Mouse (Mus musculus) embryonic facial prominence, embryonic 14.5 days (tissue): ENCODE measurements around the gene Fndc8. TPM values are rescaled to one million over a fixed set of nuclear protein-coding genes. Genes with fewer than 3 reads are reported as not detected.
A peak's percentile ranks its signal among the peaks of the same experiment; 100 is the strongest.

Source experiments
- ATAC-seq: fragments of 200-750 bp; cut with Nextera tagmentation; 2 replicates; pipeline ENCODE4 v1.8.0; 2017; ENCODE audit warnings: low read depth, moderate number of reproducible peaks, moderate TSS enrichment
- DNase-seq: peaks from one replicate; pipeline ENCODE4 v3.0.0-alpha.2; 2015; ENCODE audit warnings: low spot score
- H3K27ac ChIP-seq: fragments of 300-500 bp; sonication (generic); replicated peaks from 2 replicates; pipeline ENCODE4 v1.5.1; 2014; ENCODE audit warnings: low read depth, mild to moderate bottlenecking, low read length, moderate library complexity
- H3K27me3 ChIP-seq: fragments of 300-500 bp; sonication (generic); replicated peaks from 2 replicates; pipeline ENCODE4 v1.6.1; 2014; ENCODE audit warnings: low read length; ENCODE audit not compliant: control insufficient read depth, insufficient read depth
- H3K36me3 ChIP-seq: fragments of 300-500 bp; sonication (generic); 2 replicates; pipeline ENCODE4 v1.6.1; 2014; ENCODE audit warnings: low read length, mixed read lengths; ENCODE audit not compliant: control insufficient read depth, insufficient read depth
- H3K4me1 ChIP-seq: fragments of 300-500 bp; sonication (generic); 2 replicates; pipeline ENCODE4 v1.6.1; 2014; ENCODE audit warnings: antibody characterized with exemption, low read length; ENCODE audit not compliant: control insufficient read depth, insufficient read depth
- H3K4me2 ChIP-seq: fragments of 300-500 bp; sonication (generic); 2 replicates; pipeline ENCODE4 v1.6.1; 2014; ENCODE audit warnings: low read depth, mild to moderate bottlenecking, low read length, moderate library complexity, mixed read lengths
- H3K4me3 ChIP-seq: fragments of 300-500 bp; sonication (generic); 2 replicates; pipeline ENCODE4 v1.5.1; 2014; ENCODE audit warnings: low read depth, mild to moderate bottlenecking, low read length
- H3K9ac ChIP-seq: fragments of 300-500 bp; sonication (generic); 2 replicates; pipeline ENCODE4 v1.6.1; 2014; ENCODE audit warnings: low read depth, mild to moderate bottlenecking, low read length, moderate library complexity, mixed read lengths
- H3K9me3 ChIP-seq: fragments of 300-500 bp; sonication (generic); 2 replicates; pipeline ENCODE4 v1.6.1; 2016; ENCODE audit warnings: low read length; ENCODE audit not compliant: control insufficient read depth
- WGBS: fragments of 180-500 bp; shearing (Covaris S2); extraction: QIAGEN DNeasy Blood & Tissue Kit; methylation state at CpG from one replicate; pipeline ENCODE4 v1.1.7; 2014; 5-methylcytosine and 5-hydroxymethylcytosine counted together
- polyA plus RNA-seq: library from polyadenylated mRNA; unstranded; fragments of >200 nt; fragmentation: Nextera tagmentation; extraction: Ambion mirVana; gene quantifications from 2 replicates; pipeline ENCODE4 v1.2.1, GENCODE M21; 2014

Gene Fndc8
- polyA plus RNA-seq, 1 experiment from 2014 or later: 0.47 TPM

DNA sequence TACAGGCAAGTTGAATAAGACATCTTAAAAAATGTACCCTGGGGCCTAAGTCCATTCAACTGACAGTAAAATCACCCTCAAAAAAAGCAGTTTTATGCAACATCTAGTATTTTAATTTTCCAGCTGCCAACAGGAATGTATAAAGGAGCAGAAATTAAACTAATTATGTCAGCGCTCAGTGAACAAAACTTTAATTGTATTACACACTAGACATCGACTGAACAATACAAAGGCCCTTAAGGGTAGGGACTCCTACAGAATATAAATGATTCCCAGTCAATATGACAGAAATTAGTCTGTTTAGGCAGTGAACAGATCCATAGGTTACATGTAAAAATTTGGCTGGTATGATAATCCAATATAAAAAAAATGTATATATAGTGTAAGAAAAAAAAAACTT is 28.9 kb upstream of the Fndc8 start:
- Histone ChIP-seq H3K4me1 (no peaks in the 10 kb centered on the region), H3K4me2 (no peak overlapping the region), H3K27me3 (no peaks in the 10 kb centered on the region), H3K9ac (no peak overlapping the region), H3K9me3 (no peaks in the 10 kb centered on the region), H3K36me3 (no peaks in the 10 kb centered on the region), H3K4me3 (no peak overlapping the region), H3K27ac (no peak overlapping the region)
- 64% methylated on average over 2 of the region's 2 CpGs for WGBS
- no peak for DNase-seq
- no peak for ATAC-seq

DNA sequence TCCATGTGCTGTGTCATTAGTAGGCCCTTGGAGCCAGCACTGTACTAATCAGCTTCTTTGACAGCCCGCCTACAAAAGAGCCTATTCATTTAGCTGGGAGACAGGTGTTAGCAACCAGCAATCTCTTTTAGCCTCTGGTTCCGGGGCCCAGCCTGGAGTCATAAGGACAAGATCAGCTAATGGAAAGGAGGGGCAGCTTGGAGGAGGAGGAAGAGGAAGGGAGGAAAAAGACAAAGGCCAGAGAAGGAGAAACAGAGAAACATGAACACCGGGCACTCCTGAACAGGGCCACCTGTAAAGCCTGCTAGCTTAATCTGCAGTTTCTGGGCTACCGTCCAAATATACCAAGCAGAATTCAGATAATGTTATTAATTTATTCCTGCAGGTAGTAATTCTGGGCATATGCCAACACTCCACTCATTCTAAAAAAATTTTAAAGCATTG is 28.4 kb upstream of the Fndc8 start:
- Histone ChIP-seq H3K4me2 (no peak overlapping the region), H3K4me3 (no peak overlapping the region), H3K9me3 (no peaks in the 10 kb centered on the region), H3K36me3 (no peaks in the 10 kb centered on the region), H3K27ac (no peak overlapping the region), H3K9ac (no peak overlapping the region), H3K27me3 (no peaks in the 10 kb centered on the region), H3K4me1 (no peaks in the 10 kb centered on the region)
- peak; percentile 29 for DNase-seq
- peak; percentile 55; the same call in 1 of the 2 replicates for ATAC-seq
- 40% methylated on average over 4 of the region's 4 CpGs for WGBS

DNA sequence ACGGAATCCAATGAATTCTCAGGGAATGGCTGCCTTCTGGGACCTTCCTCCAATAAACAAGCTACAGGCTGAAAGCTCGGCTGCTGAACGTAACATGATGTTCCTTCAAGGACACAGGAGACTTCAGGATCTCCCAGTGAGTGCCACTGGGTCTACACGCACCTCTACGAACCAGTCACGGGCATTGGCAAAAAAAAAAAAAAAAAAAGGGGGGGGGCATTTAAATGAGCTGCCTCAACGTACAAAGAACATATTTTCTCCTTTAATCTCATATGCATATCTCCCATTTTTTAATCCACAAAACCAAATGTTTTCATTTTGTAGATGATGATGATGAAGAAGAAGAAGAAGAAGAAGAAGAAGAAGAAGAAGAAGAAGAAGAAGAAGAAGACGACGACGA is 26.0 kb upstream of the Fndc8 start:
- DNase-seq (no peak), ATAC-seq (no peak)
- Histone ChIP-seq H3K27ac (no peak overlapping the region), H3K9ac (no peak overlapping the region), H3K27me3 (no peaks in the 10 kb centered on the region), H3K36me3 (no peaks in the 10 kb centered on the region), H3K4me2 (no peak overlapping the region), H3K4me1 (no peaks in the 10 kb centered on the region), H3K4me3 (no peak overlapping the region), H3K9me3 (no peaks in the 10 kb centered on the region)
- WGBS: 74% methylated on average over 10 of the region's 10 CpGs

- Histone ChIP-seq H3K4me2 (no peak overlapping the region), H3K27ac (no peak overlapping the region), H3K36me3 (no peaks in the 10 kb centered on the region), H3K4me1 (no peaks in the 10 kb centered on the region), H3K4me3 (no peak overlapping the region), H3K9me3 (no peaks in the 10 kb centered on the region), H3K9ac (no peak overlapping the region), H3K27me3 (no peaks in the 10 kb centered on the region)
- 42% methylated on average over 7 of the region's 7 CpGs for WGBS
- ATAC-seq: no peak
- no peak for DNase-seq
These were observed 24.9 kb upstream of the Fndc8 start for GRCm38 (mm10) chr11:82866850-82867564.

GRCm38 (mm10) chr11:82867956-82868355 is 24.0 kb upstream of the Fndc8 start:
- H3K9me3 ChIP-seq: no peaks in the 10 kb centered on the region
- DNase-seq: no peak
- H3K36me3 ChIP-seq: no peaks in the 10 kb centered on the region
- H3K27ac ChIP-seq: no peak overlapping the region
- no peak overlapping the region for H3K4me2 ChIP-seq
- no peak for ATAC-seq
- no peak overlapping the region for H3K9ac ChIP-seq
- H3K4me3 ChIP-seq: no peak overlapping the region
- H3K4me1 ChIP-seq: no peaks in the 10 kb centered on the region
- H3K27me3 ChIP-seq: no peaks in the 10 kb centered on the region
- WGBS: 83% methylated on average over 5 of the region's 5 CpGs

DNA sequence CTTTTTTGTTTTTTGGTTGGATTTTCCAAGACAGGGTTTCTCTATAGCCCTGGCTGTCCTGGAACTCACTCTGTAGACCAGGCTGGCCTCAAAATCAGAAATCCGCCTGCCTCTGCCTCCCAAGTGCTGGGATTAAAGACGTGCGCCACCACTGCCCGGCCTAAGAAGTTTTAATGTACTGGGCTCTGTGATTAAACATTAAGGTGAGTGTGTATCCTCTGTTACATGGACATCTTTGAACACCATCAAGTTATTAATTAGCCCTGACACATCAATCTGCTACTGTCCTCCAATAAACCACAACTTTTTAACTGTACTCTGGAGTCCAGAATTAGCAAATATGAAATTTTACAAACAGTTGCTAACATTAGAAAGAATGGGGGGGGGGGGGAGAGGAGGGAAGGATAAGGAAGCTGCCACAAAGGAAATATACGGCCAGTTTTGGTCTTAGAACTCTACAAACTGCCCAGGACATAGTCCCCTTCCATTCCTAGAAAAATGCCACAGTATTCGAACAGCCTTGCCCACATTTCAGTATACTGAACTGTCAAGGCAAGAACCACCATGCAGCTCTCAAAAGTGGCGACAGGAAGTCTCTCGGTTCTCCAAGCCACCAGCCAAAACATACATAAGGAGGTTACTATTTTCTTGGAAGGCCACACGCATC is 22.3 kb upstream of the Fndc8 start:
- Histone ChIP-seq H3K4me3 (peak overlapping the region; percentile 81), H3K36me3 (no peaks in the 10 kb centered on the region), H3K27ac (no peak overlapping the region), H3K27me3 (no peaks in the 10 kb centered on the region), H3K4me1 (no peaks in the 10 kb centered on the region), H3K4me2 (peak overlapping the region; percentile 83), H3K9ac (peak overlapping the region; percentile 74; the same call in 1 of the 2 replicates), H3K9me3 (no peaks in the 10 kb centered on the region)
- ATAC-seq: no peak
- DNase-seq: no peak
- WGBS: 67% methylated on average over 9 of the region's 9 CpGs

DNA sequence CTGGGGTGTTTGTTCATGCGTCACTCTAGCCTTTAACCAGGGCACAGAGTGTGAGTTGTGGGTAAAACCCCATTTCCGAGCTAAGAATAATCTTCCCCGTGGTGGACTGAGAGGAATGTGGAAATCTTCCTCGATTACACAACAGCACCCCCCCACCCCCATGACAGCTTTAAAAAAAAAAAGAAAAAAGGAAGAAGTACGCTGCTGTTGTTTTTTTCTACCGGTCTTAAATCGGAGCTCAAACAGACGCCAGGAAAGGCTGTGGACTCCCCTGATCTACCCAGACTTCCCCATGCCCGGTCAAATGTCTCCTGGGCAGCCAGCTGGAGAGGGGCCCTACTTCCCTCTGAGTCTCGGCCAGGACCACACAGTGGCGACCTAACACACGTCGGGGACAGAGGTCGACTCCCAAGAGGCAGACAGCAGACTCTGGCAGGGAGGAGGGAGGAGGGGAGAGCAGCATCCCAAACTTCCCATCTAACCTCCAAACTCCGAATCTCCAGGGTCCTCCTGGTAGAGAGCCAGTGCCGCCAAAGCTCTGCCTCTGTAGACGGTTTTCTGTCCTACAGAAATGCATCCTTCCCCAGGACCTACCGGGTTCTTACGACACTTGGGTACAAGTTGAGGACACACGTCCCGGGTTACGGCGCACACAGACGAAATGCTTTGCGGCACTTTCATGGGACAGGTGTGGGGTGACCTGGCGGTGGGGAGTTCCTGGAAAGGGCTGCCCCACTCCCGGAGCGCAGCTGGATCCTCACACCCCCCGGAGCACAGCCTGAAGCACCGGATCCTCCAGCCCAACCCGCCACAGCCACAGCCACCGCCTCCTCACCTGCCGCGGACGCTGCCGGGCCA is 21.5 kb upstream of the Fndc8 start:
- Histone ChIP-seq H3K36me3 (no peaks in the 10 kb centered on the region), H3K4me2 (peak overlapping the region; percentile 83), H3K9ac (peak overlapping the region; percentile 74), H3K27me3 (no peaks in the 10 kb centered on the region), H3K27ac (peak overlapping the region; percentile 52; the same call in 1 of the 2 replicates), H3K9me3 (no peaks in the 10 kb centered on the region), H3K4me1 (no peaks in the 10 kb centered on the region), H3K4me3 (peak overlapping the region; percentile 81)
- DNase-seq: peak; percentile 48
- 5% methylated on average over 27 of the region's 36 CpGs for WGBS
- peak; percentile 38; the same call in 1 of the 2 replicates for ATAC-seq

GRCm38 (mm10) chr11:82871031-82871446 is 20.9 kb upstream of the Fndc8 start, which contains the start of gene Rffl:
Gene Rffl (minus strand): TSS chr11:82871210.
- H3K4me3 ChIP-seq: peak within 1 kb of the TSS; percentile 81
- peak within 1 kb of the TSS; percentile 52; the same call in 1 of the 2 replicates for H3K27ac ChIP-seq
- 0% methylated on average over 13 of the region's 43 CpGs for WGBS
- H3K9ac ChIP-seq: peak within 1 kb of the TSS; percentile 74
- H3K4me1 ChIP-seq: no peaks in the 10 kb centered on the region
- peak; percentile 98 for ATAC-seq
- H3K9me3 ChIP-seq: no peaks in the 10 kb centered on the region
- peak within 1 kb of the TSS; percentile 83 for H3K4me2 ChIP-seq
- H3K27me3 ChIP-seq: no peaks in the 10 kb centered on the region
- peak; percentile 96 for DNase-seq
- no peaks in the 10 kb centered on the region for H3K36me3 ChIP-seq
